Mouse (Mus musculus) stomach, embryonic 15.5 days (tissue): Measurements from ENCODE around the gene Retreg3. TPM values are rescaled to one million over a fixed set of nuclear protein-coding genes. Genes with fewer than 3 reads are reported as not detected.
A peak's percentile ranks its signal among the peaks of the same experiment; 100 is the strongest.

Source experiments
- ATAC-seq: fragments of 200-750 bp; cut with Nextera tagmentation; 2 replicates; pipeline ENCODE4 v1.8.0; 2017; ENCODE audit warnings: low read depth, moderate number of reproducible peaks, moderate TSS enrichment; ENCODE audit not compliant: insufficient read depth, low FRiP score
- H3K27ac ChIP-seq: fragments of 300-500 bp; sonication (generic); 2 replicates; pipeline ENCODE4 v1.5.1; 2015; ENCODE audit warnings: mild to moderate bottlenecking, inconsistent platforms
- H3K27me3 ChIP-seq: fragments of 300-500 bp; sonication (generic); replicated peaks from 2 replicates; pipeline ENCODE4 v1.6.1; 2015; ENCODE audit warnings: inconsistent platforms
- H3K36me3 ChIP-seq: fragments of 300-500 bp; sonication (generic); 2 replicates; pipeline ENCODE4 v1.6.1; 2015; ENCODE audit warnings: inconsistent platforms
- H3K4me1 ChIP-seq: fragments of 300-500 bp; sonication (generic); 2 replicates; pipeline ENCODE4 v1.6.1; 2015; ENCODE audit warnings: inconsistent platforms
- H3K4me2 ChIP-seq: fragments of 300-500 bp; sonication (generic); 2 replicates; pipeline ENCODE4 v1.6.1; 2015; ENCODE audit warnings: mild to moderate bottlenecking, inconsistent platforms
- H3K4me3 ChIP-seq: fragments of 300-500 bp; sonication (generic); replicated peaks from 2 replicates; pipeline ENCODE4 v1.5.1; 2015; ENCODE audit warnings: inconsistent platforms
- H3K9ac ChIP-seq: fragments of 300-500 bp; sonication (generic); 2 replicates; pipeline ENCODE4 v1.6.1; 2015; ENCODE audit warnings: inconsistent platforms
- H3K9me3 ChIP-seq: fragments of 300-500 bp; sonication (generic); 2 replicates; pipeline ENCODE4 v1.6.1; 2016; ENCODE audit warnings: inconsistent platforms
- WGBS: fragments of 180-500 bp; shearing (Covaris S2); methylation state at CpG from one replicate; pipeline ENCODE4 v1.1.7; 2015; 5-methylcytosine and 5-hydroxymethylcytosine counted together
- polyA plus RNA-seq: library from polyadenylated mRNA; unstranded; fragments of >200 nt; fragmentation: Nextera tagmentation; extraction: Ambion mirVana; gene quantifications from 2 replicates; pipeline ENCODE4 v1.2.1, GENCODE M21; 2015

Gene Retreg3
- polyA plus RNA-seq, 1 experiment from 2014 or later: 21.0 TPM

- Histone ChIP-seq H3K36me3 (0 out of 2 replicates have a peak, but pooled peaks cover 3% of the 10 kb centered on the region), H3K9me3 (no peaks in the 10 kb centered on the region), H3K27ac (no peak overlapping the region), H3K4me1 (no peaks in the 10 kb centered on the region), H3K4me2 (no peak overlapping the region), H3K4me3 (no peak overlapping the region), H3K9ac (no peak overlapping the region), H3K27me3 (no peaks in the 10 kb centered on the region)
- whole genome bisulfite sequencing: 50% methylated on average over 5 of the region's 5 CpGs
- no peak for ATAC-seq
These were observed 9.0 kb downstream of the Retreg3 start for GRCm38 (mm10) chr11:101110708-101111107.

DNA sequence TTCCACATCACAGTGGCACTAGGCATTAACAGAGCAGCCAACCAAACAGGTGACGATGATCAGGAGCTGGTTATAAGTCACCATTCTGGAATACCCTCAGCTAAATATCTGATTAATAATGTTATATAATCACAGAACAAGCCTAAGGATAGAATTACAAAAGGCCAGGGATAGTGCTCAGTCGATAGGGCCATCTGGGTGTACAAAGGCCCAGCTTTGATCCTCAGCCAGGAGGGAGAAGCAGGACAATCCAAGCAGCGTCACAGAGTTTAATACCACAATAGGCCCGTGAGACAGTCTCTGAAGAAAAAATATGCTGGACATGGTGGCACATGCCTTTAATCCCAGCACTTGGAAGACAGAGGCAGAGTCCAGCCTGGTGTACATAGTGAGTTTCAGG, 10.3 kb downstream of the Retreg3 start:
- ATAC-seq: no peak
- no peak overlapping the region for H3K9ac ChIP-seq
- H3K4me1 ChIP-seq: no peaks in the 10 kb centered on the region
- no peak overlapping the region for H3K4me2 ChIP-seq
- H3K9me3 ChIP-seq: no peaks in the 10 kb centered on the region
- no peak overlapping the region for H3K4me3 ChIP-seq
- WGBS: 82% methylated on average over 4 of the region's 4 CpGs
- H3K27ac ChIP-seq: no peak overlapping the region
- H3K36me3 ChIP-seq: peaks cover 3% of the 10 kb centered on the region; the same call in 1 of the 2 replicates
- no peaks in the 10 kb centered on the region for H3K27me3 ChIP-seq

DNA sequence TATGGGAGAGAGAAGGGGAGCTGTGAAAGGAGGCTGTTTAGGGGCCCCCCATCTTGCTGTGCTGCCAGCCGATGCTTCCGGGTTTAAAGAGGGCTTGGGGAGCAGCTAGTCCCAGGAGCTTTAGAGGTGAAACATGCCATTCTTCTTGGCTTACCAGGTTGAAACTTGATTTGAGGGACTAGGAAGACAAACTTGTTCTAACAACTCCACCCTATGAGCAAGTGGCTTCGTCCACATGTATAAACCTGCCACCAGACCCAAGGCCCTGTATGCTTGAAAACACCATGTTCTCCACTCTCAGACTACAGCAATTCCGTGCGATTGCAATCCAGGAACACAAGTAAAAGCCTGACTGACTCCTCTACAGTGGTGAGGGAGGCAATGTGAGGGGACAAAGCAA, 16.7 kb downstream of the Retreg3 start:
- no peak overlapping the region for H3K4me3 ChIP-seq
- WGBS: 81% methylated on average over 5 of the region's 5 CpGs
- no peak overlapping the region for H3K9ac ChIP-seq
- no peaks in the 10 kb centered on the region for H3K9me3 ChIP-seq
- H3K36me3 ChIP-seq: peaks cover 40% of the 10 kb centered on the region
- no peak for ATAC-seq
- H3K4me1 ChIP-seq: no peaks in the 10 kb centered on the region; the same call in 1 of the 2 replicates
- H3K27ac ChIP-seq: peak overlapping the region; percentile 73
- H3K4me2 ChIP-seq: no peak overlapping the region
- H3K27me3 ChIP-seq: no peaks in the 10 kb centered on the region

DNA sequence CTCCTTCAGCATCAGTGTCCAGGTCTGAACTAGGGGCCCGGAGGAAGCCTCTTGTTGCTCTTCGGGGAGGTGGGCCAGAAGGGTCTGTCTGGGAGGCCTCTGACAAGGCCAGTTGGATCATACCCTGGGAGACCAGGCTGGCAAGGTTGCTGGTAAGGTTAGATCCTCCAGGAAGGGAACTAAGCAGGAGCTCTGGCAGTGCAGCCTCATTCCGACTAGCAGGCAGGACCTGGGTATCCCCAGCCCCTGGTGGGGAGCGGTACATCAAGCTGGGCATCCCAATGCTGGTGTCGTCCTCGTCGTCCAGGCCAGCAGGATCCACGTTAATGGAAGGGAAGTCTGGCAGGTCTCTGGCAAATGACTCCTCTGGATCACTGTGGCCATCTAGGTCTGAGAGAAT, 21.5 kb downstream of the Retreg3 start:
- ATAC-seq: no peak
- H3K4me2 ChIP-seq: no peak overlapping the region
- peaks cover 8% of the 10 kb centered on the region for H3K4me1 ChIP-seq
- H3K27me3 ChIP-seq: no peaks in the 10 kb centered on the region
- H3K27ac ChIP-seq: no peak overlapping the region
- no peak overlapping the region for H3K4me3 ChIP-seq
- WGBS: 81% methylated on average over 8 of the region's 8 CpGs
- peaks cover 56% of the 10 kb centered on the region for H3K36me3 ChIP-seq
- no peaks in the 10 kb centered on the region for H3K9me3 ChIP-seq
- no peak overlapping the region for H3K9ac ChIP-seq

GRCm38 (mm10) chr11:101095314-101096024, 24.2 kb downstream of the Retreg3 start, which contains the start of gene Psmc3ip:
TSS of gene Psmc3ip (minus strand) at chr11:101095436.
- Histone ChIP-seq H3K27me3 (no peaks in the 10 kb centered on the region), H3K4me3 (peak within 1 kb of the TSS; percentile 83), H3K9me3 (no peaks in the 10 kb centered on the region), H3K4me2 (peak within 1 kb of the TSS; percentile 96), H3K36me3 (peaks cover 58% of the 10 kb centered on the region), H3K4me1 (peaks cover 8% of the 10 kb centered on the region), H3K9ac (peak within 1 kb of the TSS; percentile 55), H3K27ac (peak within 1 kb of the TSS; percentile 94)
- peak; percentile 96 for ATAC-seq
- under 1% methylated on average over 43 of the region's 43 CpGs for WGBS

- peak overlapping the region; percentile 96 for H3K4me2 ChIP-seq
- H3K36me3 ChIP-seq: peaks cover 58% of the 10 kb centered on the region
- H3K9ac ChIP-seq: peak overlapping the region; percentile 50; the same call in 1 of the 2 replicates
- H3K27me3 ChIP-seq: no peaks in the 10 kb centered on the region
- peak overlapping the region; percentile 57; the same call in 1 of the 2 replicates for H3K27ac ChIP-seq
- peaks cover 8% of the 10 kb centered on the region for H3K4me1 ChIP-seq
- H3K9me3 ChIP-seq: no peaks in the 10 kb centered on the region
- ATAC-seq: no peak
- peak overlapping the region; percentile 83 for H3K4me3 ChIP-seq
- under 1% methylated on average over 18 of the region's 18 CpGs for WGBS
These were observed 24.8 kb downstream of the Retreg3 start for GRCm38 (mm10) chr11:101094930-101095313.

GRCm38 (mm10) chr11:101089931-101090330, 29.8 kb downstream of the Retreg3 start:
- Histone ChIP-seq H3K27me3 (no peaks in the 10 kb centered on the region), H3K4me2 (no peak overlapping the region), H3K27ac (no peak overlapping the region), H3K9me3 (no peaks in the 10 kb centered on the region), H3K36me3 (peaks cover 32% of the 10 kb centered on the region), H3K9ac (no peak overlapping the region), H3K4me1 (peaks cover 34% of the 10 kb centered on the region), H3K4me3 (no peak overlapping the region)
- WGBS: 83% methylated on average over 1 of the region's 1 CpGs
- ATAC-seq: no peak

- ATAC-seq: no peak
- H3K4me1 ChIP-seq: peaks cover 36% of the 10 kb centered on the region
- H3K4me2 ChIP-seq: peak overlapping the region; percentile 93
- peak overlapping the region; percentile 73 for H3K9ac ChIP-seq
- H3K9me3 ChIP-seq: no peaks in the 10 kb centered on the region
- peak overlapping the region; percentile 77 for H3K4me3 ChIP-seq
- 9% methylated on average over 8 of the region's 8 CpGs for WGBS
- no peaks in the 10 kb centered on the region for H3K27me3 ChIP-seq
- H3K27ac ChIP-seq: peak overlapping the region; percentile 87
- peaks cover 23% of the 10 kb centered on the region for H3K36me3 ChIP-seq
These were observed 32.0 kb downstream of the Retreg3 start for GRCm38 (mm10) chr11:101087682-101088055.

GRCm38 (mm10) chr11:101086756-101087681, 32.7 kb downstream of the Retreg3 start, which contains the start of gene Mlx:
TSS of gene Mlx (plus strand) at chr11:101087277.
- peaks cover 36% of the 10 kb centered on the region for H3K4me1 ChIP-seq
- peaks cover 17% of the 10 kb centered on the region for H3K36me3 ChIP-seq
- H3K4me2 ChIP-seq: peak within 1 kb of the TSS; percentile 93
- H3K9me3 ChIP-seq: no peaks in the 10 kb centered on the region
- peak within 1 kb of the TSS; percentile 73 for H3K9ac ChIP-seq
- whole genome bisulfite sequencing: 1% methylated on average over 50 of the region's 52 CpGs
- no peaks in the 10 kb centered on the region for H3K27me3 ChIP-seq
- H3K4me3 ChIP-seq: peak within 1 kb of the TSS; percentile 77
- peak; percentile 84 for ATAC-seq
- peak within 1 kb of the TSS; percentile 87 for H3K27ac ChIP-seq

DNA sequence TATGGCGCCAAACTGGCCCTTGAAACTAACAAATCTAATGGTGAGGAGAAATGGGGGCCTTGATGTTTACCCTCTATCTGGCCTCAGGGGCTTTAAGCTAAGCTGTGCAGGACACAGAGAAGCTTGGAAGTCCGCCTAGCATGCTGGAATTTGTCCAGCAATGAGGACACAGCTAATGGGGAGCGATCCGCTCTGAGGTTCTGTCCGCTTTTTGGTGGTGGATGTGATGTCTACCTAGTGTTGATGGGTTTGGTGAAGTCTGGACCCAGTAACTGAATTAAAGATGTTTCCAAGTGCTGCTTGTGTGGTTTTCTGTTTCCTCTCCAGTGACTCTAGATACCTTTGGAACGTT, 33.4 kb downstream of the Retreg3 start:
- Histone ChIP-seq H3K4me3 (peak overlapping the region; percentile 77), H3K9ac (peak overlapping the region; percentile 12; the same call in 1 of the 2 replicates), H3K36me3 (peaks cover 9% of the 10 kb centered on the region), H3K4me1 (peaks cover 43% of the 10 kb centered on the region), H3K4me2 (peak overlapping the region; percentile 93), H3K27me3 (0 out of 2 replicates have a peak, but pooled peaks cover 3% of the 10 kb centered on the region), H3K9me3 (no peaks in the 10 kb centered on the region), H3K27ac (peak overlapping the region; percentile 87)
- ATAC-seq: no peak
- WGBS: 78% methylated on average over 6 of the region's 6 CpGs

DNA sequence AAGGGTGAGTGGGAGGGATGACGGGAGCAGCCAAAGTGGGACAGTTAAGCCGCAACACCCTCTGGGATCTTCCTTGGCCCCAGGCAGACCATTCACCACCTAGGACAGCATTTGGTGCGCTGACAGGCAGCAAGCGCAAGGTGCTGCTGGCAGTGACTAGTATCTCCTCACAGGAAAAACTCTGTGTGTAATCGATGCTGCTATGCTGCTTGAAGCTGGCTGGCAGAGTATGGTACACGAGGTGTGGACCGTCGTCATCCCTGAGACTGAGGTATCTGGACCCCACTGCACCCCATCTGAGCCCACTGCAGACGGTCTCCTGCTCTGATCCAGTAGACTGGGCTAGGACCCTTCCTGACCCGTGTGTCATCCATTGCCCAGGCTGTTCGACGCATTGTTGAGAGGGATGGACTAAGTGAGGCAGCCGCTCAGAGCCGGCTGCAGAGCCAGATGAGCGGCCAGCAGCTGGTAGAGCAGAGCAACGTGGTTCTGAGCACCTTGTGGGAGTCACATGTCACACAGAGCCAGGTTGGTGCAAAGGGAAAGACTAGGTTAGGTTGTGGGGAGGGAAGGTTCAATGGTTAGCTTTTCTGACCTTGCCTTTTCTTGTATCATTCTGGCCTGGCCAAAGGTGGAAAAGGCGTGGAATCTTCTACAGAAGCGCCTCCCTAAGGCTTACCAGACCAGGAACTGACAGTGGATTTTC, 33.9 kb downstream of the Retreg3 start:
- peaks cover 4% of the 10 kb centered on the region; the same call in 1 of the 2 replicates for H3K27me3 ChIP-seq
- H3K4me2 ChIP-seq: no peak overlapping the region
- peak overlapping the region; percentile 87 for H3K27ac ChIP-seq
- peaks cover 44% of the 10 kb centered on the region for H3K4me1 ChIP-seq
- no peak overlapping the region; the same call in 1 of the 2 replicates for H3K9ac ChIP-seq
- ATAC-seq: no peak
- H3K36me3 ChIP-seq: peaks cover 4% of the 10 kb centered on the region
- no peak overlapping the region for H3K4me3 ChIP-seq
- H3K9me3 ChIP-seq: no peaks in the 10 kb centered on the region
- WGBS: 90% methylated on average over 18 of the region's 18 CpGs
